In the genomic region with DNA sequence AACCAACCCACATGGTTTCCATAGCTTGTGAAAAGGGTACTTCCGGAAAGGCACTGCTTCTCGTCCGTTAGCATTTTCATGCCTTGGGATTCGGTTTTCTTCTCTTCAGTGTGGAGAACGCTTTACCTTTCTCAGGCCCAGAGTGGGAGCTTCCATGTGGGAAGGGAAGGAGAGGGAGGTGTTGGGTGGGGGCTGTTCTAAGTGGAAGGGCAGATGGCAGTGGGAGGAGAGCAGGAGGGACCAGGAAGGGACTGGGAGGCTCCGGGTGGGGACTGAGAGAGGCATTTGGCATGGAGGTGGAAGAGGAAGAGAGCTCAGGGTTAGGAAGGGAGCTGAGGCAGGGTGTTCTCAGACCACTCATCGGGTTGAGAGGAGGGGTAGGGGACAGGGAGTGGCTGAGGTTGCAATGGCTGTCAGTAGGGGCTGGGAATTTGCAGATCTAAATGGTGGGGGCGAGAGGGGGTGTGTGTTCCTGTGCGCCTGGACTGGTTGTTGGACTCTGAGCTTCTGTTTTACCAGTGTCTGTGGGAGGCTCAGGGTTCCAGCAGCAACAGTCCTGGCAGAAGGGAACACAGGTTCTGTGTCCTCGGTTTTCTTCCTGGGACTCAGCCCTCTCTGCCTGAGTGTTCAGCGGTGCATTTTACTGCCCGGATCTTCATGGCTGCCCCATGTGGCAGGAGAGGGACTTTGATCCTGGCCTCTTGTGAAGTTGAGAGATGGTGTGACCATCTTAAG, we compare ENCODE assay signal across 17 mouse cellular contexts. TPM values are rescaled to one million over a fixed set of nuclear protein-coding genes. Genes with fewer than 3 reads are reported as not detected.
A peak's percentile ranks its signal among the peaks of the same experiment; 100 is the strongest.
DNase-seq lines count a peak whose midpoint lies in the region; ATAC-seq and TF ChIP-seq lines count a peak whose summit lies in the region.
"Had no signal": no experiment of that assay in that cellular context is flagged by ENCODE, and none has a peak within 500 bp of the region (broad histone marks: within the 10 kb centered on the region; RNA-seq: fewer than 3 reads in every experiment).

No protein-coding gene starts in this region.

- H3K9ac ChIP-seq in heart, adult 2 months (ENCODE audit: low read depth, low read length): peak overlapping the region; percentile 9; the same call in 1 of the 2 replicates
- no peak overlapping the region for H3K9ac ChIP-seq in heart, embryonic 12.5 days
- no peak overlapping the region for H3K9ac ChIP-seq in lung, postnatal 0 days (replicated peaks; ENCODE audit: low read depth)
- H3K9ac ChIP-seq: forebrain, embryonic 15.5 days; hindbrain, embryonic 13.5 days; intestine, embryonic 15.5 days; liver, embryonic 14.5 days had no signal

- WGBS in heart, adult 2 months: 50% methylated on average over 12 of the region's 12 CpGs
- 80% methylated on average over 12 of the region's 12 CpGs for WGBS in heart, embryonic 12.5 days
- 63% methylated on average over 12 of the region's 12 CpGs for WGBS in small intestine, adult 2 months
- 75% methylated on average over 12 of the region's 12 CpGs for WGBS in lung, postnatal 0 days

- TF ChIP-seq CTCF in heart, adult 2 months (IDR thresholded peaks at IDR 0.05): no peak
- TF ChIP-seq CTCF in small intestine, adult 2 months (IDR thresholded peaks at IDR 0.05; ENCODE audit: extremely low read depth, insufficient read length, insufficient replicate concordance, low read depth, low read length): no peak
- TF ChIP-seq CTCF in lung, postnatal 0 days (IDR thresholded peaks at IDR 0.05): no peak

- peaks cover 7% of the 10 kb centered on the region for H3K4me1 ChIP-seq in heart, adult 2 months (ENCODE audit: control insufficient read depth, insufficient read depth, low read length)
- H3K4me1 ChIP-seq in heart, embryonic 12.5 days (replicated peaks): peaks cover 23% of the 10 kb centered on the region
- H3K4me1 ChIP-seq in small intestine, adult 2 months (ENCODE audit: control insufficient read depth, insufficient read depth, insufficient read length, low read length): peaks cover 18% of the 10 kb centered on the region
- H3K4me1 ChIP-seq in lung, postnatal 0 days (ENCODE audit: insufficient read depth, low read depth, low read length): peaks cover 9% of the 10 kb centered on the region

- no peaks in the 10 kb centered on the region for H3K9me3 ChIP-seq in heart, embryonic 12.5 days (replicated peaks)
- H3K9me3 ChIP-seq in lung, postnatal 0 days (ENCODE audit: low read length): no peaks in the 10 kb centered on the region
- H3K9me3 ChIP-seq: forebrain, embryonic 15.5 days; hindbrain, embryonic 13.5 days; intestine, embryonic 15.5 days had no signal

- H3K79me2 ChIP-seq in heart, adult 2 months (replicated peaks; ENCODE audit: control insufficient read depth, insufficient read depth, low read length): 0 out of 2 replicates have a peak, but pooled peaks cover 1% of the 10 kb centered on the region

- H3K36me3 ChIP-seq in heart, adult 2 months (ENCODE audit: control insufficient read depth, insufficient read depth, low read length): peaks cover 4% of the 10 kb centered on the region; the same call in 1 of the 2 replicates
- H3K36me3 ChIP-seq in heart, embryonic 12.5 days: peaks cover 44% of the 10 kb centered on the region
- H3K36me3 ChIP-seq in small intestine, adult 2 months (ENCODE audit: control insufficient read depth, insufficient read depth, low read length): peaks cover 36% of the 10 kb centered on the region
- 0 out of 2 replicates have a peak, but pooled peaks cover 10% of the 10 kb centered on the region for H3K36me3 ChIP-seq in lung, postnatal 0 days (ENCODE audit: insufficient read depth, low read length)

- peak; percentile 64; the same call in 1 of the 2 replicates for TF ChIP-seq EP300 in heart, adult 2 months (IDR thresholded peaks at IDR 0.05; ENCODE audit: insufficient read depth, low read depth, low read length)
- no peak for TF ChIP-seq EP300 in lung, postnatal 0 days (IDR thresholded peaks at IDR 0.05)

- no peak overlapping the region for H3K4me3 ChIP-seq in heart, adult 2 months
- no peak overlapping the region for H3K4me3 ChIP-seq in heart, embryonic 12.5 days
- H3K4me3 ChIP-seq in small intestine, adult 2 months (ENCODE audit: low read depth, low read length): peak overlapping the region; percentile 37
- no peak overlapping the region for H3K4me3 ChIP-seq in lung, postnatal 0 days (ENCODE audit: low read depth, low read length)
- H3K4me3 ChIP-seq: forebrain, embryonic 15.5 days; hindbrain, embryonic 13.5 days; intestine, embryonic 15.5 days had no signal

- peak; percentile 50 to 60 for DNase-seq in heart, adult 2 months
- DNase-seq in kidney, postnatal 36 days: peak; percentile 57 to 62
- DNase-seq in kidney, postnatal 4 days: no peak
- peak; percentile 75 for DNase-seq in right cerebral cortex, adult 18-20 months
- DNase-seq in right cerebral cortex, postnatal 10 days (ENCODE audit: low spot score in 2 of 2): no peak
- no peak for DNase-seq in lung, postnatal 0 days (ENCODE audit: low spot score)
- DNase-seq: cerebellum, postnatal 14 days; lung, postnatal 14 days; thymus, adult 18-20 months had no signal

- intact Hi-C loops in heart, adult 2 months (cut with DNase I): no loop called here

- ATAC-seq in heart, embryonic 12.5 days (ENCODE audit: insufficient number of reproducible peaks, low FRiP score): no peak
- ATAC-seq in lung, postnatal 0 days: no peak
- ATAC-seq: forebrain, embryonic 15.5 days; intestine, embryonic 15.5 days had no signal

- 0 out of 2 replicates have a peak, but pooled peaks have one; percentile 32 for TF ChIP-seq POLR2A in heart, adult 2 months (IDR thresholded peaks at IDR 0.05; ENCODE audit: insufficient read depth, low read depth, low read length)
- TF ChIP-seq POLR2A in small intestine, adult 2 months (IDR thresholded peaks at IDR 0.05; ENCODE audit: low read depth, low read length): no peak

- H3K27ac ChIP-seq in heart, adult 2 months: peak overlapping the region; percentile 37
- H3K27ac ChIP-seq in heart, embryonic 12.5 days (ENCODE audit: poor library complexity, severe bottlenecking): no peak overlapping the region
- H3K27ac ChIP-seq in small intestine, adult 2 months (ENCODE audit: insufficient read depth, low read depth, low read length): no peak overlapping the region
- H3K27ac ChIP-seq in lung, postnatal 0 days (ENCODE audit: low read length): no peak overlapping the region
- H3K27ac ChIP-seq: forebrain, embryonic 15.5 days; hindbrain, embryonic 13.5 days; intestine, embryonic 15.5 days; liver, embryonic 14.5 days had no signal

- no peaks in the 10 kb centered on the region for H3K27me3 ChIP-seq in heart, adult 2 months (ENCODE audit: control insufficient read depth, insufficient read depth, low read length)
- no peaks in the 10 kb centered on the region for H3K27me3 ChIP-seq in heart, embryonic 12.5 days (replicated peaks)
- H3K27me3 ChIP-seq in small intestine, adult 2 months (ENCODE audit: control insufficient read depth, insufficient read depth, low read length): no peaks in the 10 kb centered on the region
- no peaks in the 10 kb centered on the region for H3K27me3 ChIP-seq in lung, postnatal 0 days (replicated peaks; ENCODE audit: insufficient read depth, low read length)
- H3K27me3 ChIP-seq: forebrain, embryonic 15.5 days; hindbrain, embryonic 13.5 days; intestine, embryonic 15.5 days had no signal

- H3K4me2 ChIP-seq in heart, embryonic 12.5 days: no peak overlapping the region
- no peak overlapping the region for H3K4me2 ChIP-seq in lung, postnatal 0 days (replicated peaks; ENCODE audit: low read depth, low read length)
- H3K4me2 ChIP-seq: forebrain, embryonic 15.5 days; hindbrain, embryonic 13.5 days; intestine, embryonic 15.5 days had no signal

RNA-seq across cellular contexts. Expression of a gene that starts 17.5 kb away (rescaled TPM):
- total RNA-seq in heart, adult 2 months (2021): 10 to 100 TPM; 56.9 to 59.1 TPM
- polyA plus RNA-seq in heart, adult 2 months (2012; rRNA removed): 40.7 and 54.1 TPM in 2 replicates
- polyA plus RNA-seq in heart, embryonic 12.5 days (2016; fragmentation: Nextera tagmentation; extraction: Ambion mirVana): 33.2 and 36.6 TPM in 2 replicates
- polyA plus RNA-seq in small intestine, adult 2 months (2012; rRNA removed): 29.6 and 36.9 TPM in 2 replicates
- polyA plus RNA-seq in lung, postnatal 0 days (2015; fragmentation: Nextera tagmentation; extraction: Ambion mirVana): 40.3 and 40.7 TPM in 2 replicates

RNA-seq across cellular contexts. Expression of a gene that starts 28.0 kb away (rescaled TPM):
- total RNA-seq in heart, adult 2 months (2021): under 1 TPM; 0.25 to 0.81 TPM
- polyA plus RNA-seq in heart, adult 2 months (2012; rRNA removed): 0.39 and 0.79 TPM in 2 replicates
- polyA plus RNA-seq in heart, embryonic 12.5 days (2016; fragmentation: Nextera tagmentation; extraction: Ambion mirVana): 0.67 and 0.87 TPM in 2 replicates
- polyA plus RNA-seq in small intestine, adult 2 months (2012; rRNA removed): 0.16 and 0.17 TPM in 2 replicates
- polyA plus RNA-seq in lung, postnatal 0 days (2015; fragmentation: Nextera tagmentation; extraction: Ambion mirVana): 0.07 and 0.08 TPM in 2 replicates
- total RNA-seq: neutrophil, adult 5-6 weeks had no signal
- polyA plus RNA-seq: heart, embryonic 14.5 days had no signal

RNA-seq across cellular contexts. Expression of a gene that starts 28.3 kb away (rescaled TPM):
- 10 to 100 TPM; 38.8 to 39.0 TPM for total RNA-seq in heart, adult 2 months (2021)
- polyA plus RNA-seq in heart, adult 2 months (2012; rRNA removed): 39.6 and 59.5 TPM in 2 replicates
- 146 and 151 TPM in 2 replicates for polyA plus RNA-seq in heart, embryonic 12.5 days (2016; fragmentation: Nextera tagmentation; extraction: Ambion mirVana)
- polyA plus RNA-seq in small intestine, adult 2 months (2012; rRNA removed): 27.0 and 47.2 TPM in 2 replicates
- 81.8 and 87.3 TPM in 2 replicates for polyA plus RNA-seq in lung, postnatal 0 days (2015; fragmentation: Nextera tagmentation; extraction: Ambion mirVana)

Comparison
In these comparisons a context has a peak if more than half of its experiments do, and no peak if none do; other contexts are left out.
1. DNase-seq: peak in heart, adult 2 months (2 of 2), kidney, postnatal 36 days (2 of 2) and right cerebral cortex, adult 18-20 months (single experiment); none in kidney, postnatal 4 days (0 of 2), right cerebral cortex, postnatal 10 days (0 of 2) and lung, postnatal 0 days (single experiment).